Comparison of ENCODE assay signal across 8 mouse cellular contexts in genomic region chr15:10470151-10470831, GRCm38 (mm10). TPM values are rescaled to one million over a fixed set of nuclear protein-coding genes. Genes with fewer than 3 reads are reported as not detected.
A peak's percentile ranks its signal among the peaks of the same experiment; 100 is the strongest.
DNase-seq lines count a peak whose midpoint lies in the region; ATAC-seq and TF ChIP-seq lines count a peak whose summit lies in the region.

Gene Dnajc21, minus strand, starts transcription at chr15:10470516.

- no peaks in the 10 kb centered on the region for H3K9me3 ChIP-seq in embryonic facial prominence, embryonic 15.5 days (replicated peaks)
- H3K9me3 ChIP-seq in kidney, embryonic 14.5 days (ENCODE audit: control insufficient read depth, low read length), result no peaks in the 10 kb centered on the region
- no peaks in the 10 kb centered on the region for H3K9me3 ChIP-seq in liver, embryonic 12.5 days (replicated peaks)

- no peak for TF ChIP-seq POLR2A in bone marrow macrophage, adult 2 months (IDR thresholded peaks at IDR 0.05; ENCODE audit: borderline replicate concordance, low read depth, low read length)

- no peaks in the 10 kb centered on the region for H3K27me3 ChIP-seq in embryonic facial prominence, embryonic 15.5 days
- no peaks in the 10 kb centered on the region for H3K27me3 ChIP-seq in kidney, embryonic 14.5 days (ENCODE audit: control insufficient read depth, insufficient read depth, low read length)
- no peaks in the 10 kb centered on the region for H3K27me3 ChIP-seq in liver, embryonic 12.5 days (replicated peaks)
- H3K27me3 ChIP-seq in splenic B cell, adult 2 months (ENCODE audit: control insufficient read depth, insufficient read depth, low read length, poor library complexity, severe bottlenecking), result no peaks in the 10 kb centered on the region

- H3K4me3 ChIP-seq in bone marrow macrophage, adult 2 months (ENCODE audit: insufficient read depth, low read length), result peak within 1 kb of the TSS; percentile 62
- H3K4me3 ChIP-seq in embryonic facial prominence, embryonic 15.5 days (replicated peaks), result peak within 1 kb of the TSS; percentile 85
- H3K4me3 ChIP-seq in kidney, embryonic 14.5 days (ENCODE audit: low read length), result peak within 1 kb of the TSS; percentile 81
- H3K4me3 ChIP-seq in liver, embryonic 12.5 days, result peak within 1 kb of the TSS; percentile 86

- peak within 1 kb of the TSS; percentile 1; the same call in 1 of the 2 replicates for H3K27ac ChIP-seq in bone marrow macrophage, adult 2 months (ENCODE audit: insufficient read depth, low read depth, low read length)
- H3K27ac ChIP-seq in embryonic facial prominence, embryonic 15.5 days (replicated peaks), result peak within 1 kb of the TSS; percentile 81
- 0 out of 2 replicates have a peak within 1 kb of the TSS, but pooled peaks have one; percentile 37 for H3K27ac ChIP-seq in kidney, embryonic 14.5 days (ENCODE audit: low read depth, low read length)
- H3K27ac ChIP-seq in liver, embryonic 12.5 days, result peak within 1 kb of the TSS; percentile 80

- ATAC-seq in embryonic facial prominence, embryonic 15.5 days (ENCODE audit: insufficient number of reproducible peaks, low FRiP score, low TSS enrichment, low read depth), result peak; percentile 94
- peak; percentile 96 for ATAC-seq in kidney, embryonic 14.5 days (ENCODE audit: low FRiP score, low TSS enrichment)
- ATAC-seq in liver, embryonic 12.5 days, result peak; percentile 95

- H3K4me1 ChIP-seq in bone marrow macrophage, adult 2 months (ENCODE audit: control insufficient read depth, insufficient read depth, low read length), result peaks cover 10% of the 10 kb centered on the region
- H3K4me1 ChIP-seq in embryonic facial prominence, embryonic 15.5 days, result peaks cover 11% of the 10 kb centered on the region; the same call in 1 of the 2 replicates
- no peaks in the 10 kb centered on the region for H3K4me1 ChIP-seq in kidney, embryonic 14.5 days (ENCODE audit: control insufficient read depth, insufficient read depth, low read length)
- H3K4me1 ChIP-seq in liver, embryonic 12.5 days, result peaks cover 30% of the 10 kb centered on the region

- peak; percentile 89 for DNase-seq in CD4-positive helper T cell, adult 2 months (ENCODE audit: low read depth, low spot score)
- peak; percentile 89 to 91 for DNase-seq in heart, adult 9 months (ENCODE audit: low spot score in 2 of 2)
- peak; percentile 89 for DNase-seq in naive thymus-derived CD4-positive, alpha-beta T cell, adult 2 months (ENCODE audit: low read depth)
- DNase-seq in splenic B cell, adult 2 months (ENCODE audit: low read depth, low spot score), result peak; percentile 86

- peak within 1 kb of the TSS; percentile 71 for H3K9ac ChIP-seq in embryonic facial prominence, embryonic 15.5 days
- H3K9ac ChIP-seq in kidney, embryonic 14.5 days (ENCODE audit: low read depth, low read length), result peak within 1 kb of the TSS; percentile 87
- peak within 1 kb of the TSS; percentile 90 for H3K9ac ChIP-seq in liver, embryonic 12.5 days

- no peak for TF ChIP-seq CTCF in bone marrow macrophage, adult 2 months (IDR thresholded peaks at IDR 0.05; ENCODE audit: low read depth, low read length)

- H3K4me2 ChIP-seq in embryonic facial prominence, embryonic 15.5 days (replicated peaks), result peak within 1 kb of the TSS; percentile 80
- H3K4me2 ChIP-seq in kidney, embryonic 14.5 days (replicated peaks; ENCODE audit: low read depth, low read length), result peak within 1 kb of the TSS; percentile 83
- peak within 1 kb of the TSS; percentile 99 for H3K4me2 ChIP-seq in liver, embryonic 12.5 days

- peaks cover 8% of the 10 kb centered on the region for H3K36me3 ChIP-seq in embryonic facial prominence, embryonic 15.5 days
- peaks cover 7% of the 10 kb centered on the region for H3K36me3 ChIP-seq in kidney, embryonic 14.5 days (ENCODE audit: control insufficient read depth, insufficient read depth, low read length)
- H3K36me3 ChIP-seq in liver, embryonic 12.5 days, result peaks cover 8% of the 10 kb centered on the region
- H3K36me3 ChIP-seq in splenic B cell, adult 2 months (ENCODE audit: control insufficient read depth, insufficient read depth, low read length, poor library complexity, severe bottlenecking), result no peaks in the 10 kb centered on the region

- 0% methylated on average over 80 of the region's 87 CpGs for WGBS in embryonic facial prominence, embryonic 15.5 days
- under 1% methylated on average over 74 of the region's 87 CpGs for WGBS in kidney, embryonic 14.5 days
- WGBS in liver, embryonic 12.5 days (ENCODE audit: insufficient replicate concordance), result under 1% methylated on average over 72 of the region's 87 CpGs

RNA-seq across cellular contexts. Expression of gene Dnajc21, which starts in this region (rescaled TPM):
- polyA plus RNA-seq in bone marrow macrophage, adult 2 months (2012; ENCODE audit: insufficient read depth, insufficient read length, missing spikeins), result 16.4 and 17.6 TPM in 2 replicates
- polyA plus RNA-seq in embryonic facial prominence, embryonic 15.5 days (2015; fragmentation: Nextera tagmentation; extraction: Ambion mirVana), result 12.4 and 14.4 TPM in 2 replicates
- 17.1 and 20.3 TPM in 2 replicates for polyA plus RNA-seq in kidney, embryonic 14.5 days (2014; fragmentation: Nextera tagmentation; extraction: Ambion mirVana)
- 14.0 and 14.5 TPM in 2 replicates for polyA plus RNA-seq in liver, embryonic 12.5 days (2016; fragmentation: Nextera tagmentation; extraction: Ambion mirVana)

Comparison
In these comparisons a context has a peak if more than half of its experiments do, and no peak if none do; other contexts are left out.
1. Peak in every context shown above with its lines: DNase-seq, ATAC-seq, H3K4me3 ChIP-seq and H3K27ac ChIP-seq.
2. H3K27ac ChIP-seq: peak in every context shown above with its lines; median percentile 81 in embryonic facial prominence, embryonic 15.5 days; 80 in liver, embryonic 12.5 days; 37 in kidney, embryonic 14.5 days; 1 in bone marrow macrophage, adult 2 months.